Mouse (Mus musculus): ENCODE results near the gene Dnajc4. TPM values are rescaled to one million over a fixed set of nuclear protein-coding genes. Genes with fewer than 3 reads are reported as not detected.

The Dnajc4 gene
- polyA plus RNA-seq, 1 experiment: 15.8 TPM

DNA sequence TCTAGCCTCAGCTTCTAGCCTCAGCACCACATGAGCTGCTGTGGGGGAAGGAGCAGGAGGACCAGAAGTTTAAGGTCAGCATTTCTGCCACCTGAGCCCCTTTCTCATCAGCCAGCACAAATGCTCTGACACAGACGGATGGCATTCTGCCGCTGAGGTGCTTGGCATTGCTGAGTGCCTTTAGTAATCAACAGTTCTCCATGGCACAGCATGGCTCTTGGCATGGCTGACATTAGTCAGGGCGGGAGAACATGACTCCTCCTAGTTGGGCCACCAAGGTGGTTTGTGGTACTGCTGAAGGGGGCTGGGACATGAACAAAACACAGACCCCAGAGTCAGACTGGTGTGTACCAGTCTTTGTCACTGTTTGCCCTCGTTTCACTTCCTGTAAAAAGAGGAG lies 44.2 kb downstream of the Dnajc4 start:
- Histone ChIP-seq H3K36me3 (ENCODE audit: control insufficient read depth, insufficient read depth, low read length, poor library complexity, severe bottlenecking) (no peaks in the 10 kb centered on the region), H3K9me3 (replicated peaks; ENCODE audit: control insufficient read depth, insufficient read depth, low read length, poor library complexity, severe bottlenecking) (no peaks in the 10 kb centered on the region), H3K27me3 (ENCODE audit: control insufficient read depth, insufficient read depth, low read length, poor library complexity, severe bottlenecking) (no peaks in the 10 kb centered on the region), H3K4me1 (ENCODE audit: control insufficient read depth, insufficient read depth, low read length) (peaks cover 3% of the 10 kb centered on the region), H3K27ac (ENCODE audit: insufficient read depth, low read length) (peak overlapping the region; percentile 51), H3K9ac (ENCODE audit: low read depth, poor library complexity, severe bottlenecking) (0 out of 2 replicates have a peak overlapping the region, but pooled peaks have one; percentile 6), H3K4me3 (ENCODE audit: low read depth, low read length) (no peak overlapping the region)
- TF ChIP-seq EP300 (IDR thresholded peaks at IDR 0.05; ENCODE audit: insufficient read depth, low read depth, low read length) (no peak), POLR2A (IDR thresholded peaks at IDR 0.05; ENCODE audit: insufficient read depth, low read length) (no peak), CTCF (IDR thresholded peaks at IDR 0.05; ENCODE audit: low read depth, low read length) (no peak)

DNA sequence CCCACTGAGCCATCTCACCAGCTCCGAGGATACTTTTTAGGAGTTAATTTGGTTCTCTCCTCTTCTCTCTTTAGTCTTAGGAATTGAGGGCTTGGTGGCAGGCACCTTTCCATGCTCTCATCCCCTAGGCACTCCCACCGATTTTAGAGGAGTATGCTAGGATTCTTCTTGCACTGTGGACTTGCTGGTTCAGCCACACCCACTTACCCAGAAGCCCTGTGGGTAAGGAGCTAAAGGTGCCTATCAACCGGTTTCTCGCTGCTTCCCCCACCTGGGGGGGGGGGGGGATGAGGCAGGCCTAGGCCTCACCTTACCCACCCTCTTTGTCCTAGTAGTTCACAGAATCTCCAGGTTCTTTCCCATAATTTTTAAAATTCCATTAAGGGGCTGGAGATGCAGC lies 44.6 kb downstream of the Dnajc4 start:
- Histone ChIP-seq H3K4me1 (ENCODE audit: control insufficient read depth, insufficient read depth, low read length) (peaks cover 3% of the 10 kb centered on the region), H3K27me3 (ENCODE audit: control insufficient read depth, insufficient read depth, low read length, poor library complexity, severe bottlenecking) (no peaks in the 10 kb centered on the region), H3K9me3 (replicated peaks; ENCODE audit: control insufficient read depth, insufficient read depth, low read length, poor library complexity, severe bottlenecking) (no peaks in the 10 kb centered on the region), H3K9ac (ENCODE audit: low read depth, poor library complexity, severe bottlenecking) (0 out of 2 replicates have a peak overlapping the region, but pooled peaks have one; percentile 6), H3K27ac (ENCODE audit: insufficient read depth, low read length) (peak overlapping the region; percentile 51), H3K4me3 (ENCODE audit: low read depth, low read length) (no peak overlapping the region), H3K36me3 (ENCODE audit: control insufficient read depth, insufficient read depth, low read length, poor library complexity, severe bottlenecking) (no peaks in the 10 kb centered on the region)
- TF ChIP-seq POLR2A (IDR thresholded peaks at IDR 0.05; ENCODE audit: insufficient read depth, low read length): no peak
- 0 out of 2 replicates have a peak, but pooled peaks have one; percentile 5 for TF ChIP-seq EP300 (IDR thresholded peaks at IDR 0.05; ENCODE audit: insufficient read depth, low read depth, low read length)

DNA sequence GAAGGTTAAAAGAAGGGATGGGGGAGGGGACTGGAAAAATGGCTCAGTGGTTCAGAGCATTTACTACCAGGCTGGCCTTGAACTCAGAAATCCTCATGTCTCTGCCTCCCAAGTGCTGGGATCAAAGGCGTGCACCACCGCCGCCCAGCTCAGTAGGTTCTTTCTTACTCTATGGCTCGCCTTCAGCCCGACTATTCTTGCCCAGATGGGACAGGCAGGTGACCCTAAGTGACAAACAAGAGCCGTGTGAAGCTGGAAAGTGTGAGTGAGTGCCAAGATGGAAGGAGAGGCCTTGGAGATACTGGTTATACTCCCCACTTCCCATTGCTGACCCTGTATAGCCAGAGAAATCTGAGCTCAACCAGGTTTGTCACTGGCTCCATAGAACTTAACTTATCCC lies 48.7 kb downstream of the Dnajc4 start:
- no peak for TF ChIP-seq POLR2A (IDR thresholded peaks at IDR 0.05; ENCODE audit: insufficient read depth, low read length)
- TF ChIP-seq EP300 (IDR thresholded peaks at IDR 0.05; ENCODE audit: insufficient read depth, low read depth, low read length): no peak
- no peak for TF ChIP-seq CTCF (IDR thresholded peaks at IDR 0.05; ENCODE audit: low read depth, low read length)
- Histone ChIP-seq H3K36me3 (ENCODE audit: control insufficient read depth, insufficient read depth, low read length, poor library complexity, severe bottlenecking) (no peaks in the 10 kb centered on the region), H3K4me3 (ENCODE audit: low read depth, low read length) (no peak overlapping the region), H3K27ac (ENCODE audit: insufficient read depth, low read length) (no peak overlapping the region), H3K9me3 (replicated peaks; ENCODE audit: control insufficient read depth, insufficient read depth, low read length, poor library complexity, severe bottlenecking) (no peaks in the 10 kb centered on the region), H3K9ac (ENCODE audit: low read depth, poor library complexity, severe bottlenecking) (no peak overlapping the region), H3K4me1 (ENCODE audit: control insufficient read depth, insufficient read depth, low read length) (peaks cover 3% of the 10 kb centered on the region), H3K27me3 (ENCODE audit: control insufficient read depth, insufficient read depth, low read length, poor library complexity, severe bottlenecking) (no peaks in the 10 kb centered on the region)

DNA sequence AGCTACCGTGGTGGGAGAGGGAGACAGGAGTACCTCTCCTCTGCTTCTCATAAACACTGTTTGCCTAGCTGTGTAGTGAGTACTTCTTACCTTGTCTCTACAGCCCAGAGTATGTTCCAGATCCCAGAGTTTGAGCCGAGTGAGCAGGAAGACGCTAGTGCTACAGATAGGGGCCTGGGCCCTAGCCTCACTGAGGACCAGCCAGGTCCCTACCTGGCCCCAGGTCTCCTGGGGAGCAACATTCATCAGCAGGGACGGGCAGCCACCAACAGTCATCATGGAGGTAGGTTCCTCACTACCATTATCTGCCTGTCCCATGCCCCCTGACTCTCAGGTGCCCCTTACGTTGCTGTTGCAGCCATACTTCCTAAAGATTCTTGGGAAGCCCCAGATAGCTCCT lies 49.6 kb downstream of the Dnajc4 start:
- TF ChIP-seq POLR2A (IDR thresholded peaks at IDR 0.05; ENCODE audit: insufficient read depth, low read length) (no peak), CTCF (IDR thresholded peaks at IDR 0.05; ENCODE audit: low read depth, low read length) (no peak), EP300 (IDR thresholded peaks at IDR 0.05; ENCODE audit: insufficient read depth, low read depth, low read length) (no peak)
- Histone ChIP-seq H3K4me3 (ENCODE audit: low read depth, low read length) (peak overlapping the region; percentile 62), H3K27me3 (ENCODE audit: control insufficient read depth, insufficient read depth, low read length, poor library complexity, severe bottlenecking) (no peaks in the 10 kb centered on the region), H3K4me1 (ENCODE audit: control insufficient read depth, insufficient read depth, low read length) (no peaks in the 10 kb centered on the region), H3K9me3 (replicated peaks; ENCODE audit: control insufficient read depth, insufficient read depth, low read length, poor library complexity, severe bottlenecking) (no peaks in the 10 kb centered on the region), H3K9ac (ENCODE audit: low read depth, poor library complexity, severe bottlenecking) (peak overlapping the region; percentile 86), H3K36me3 (ENCODE audit: control insufficient read depth, insufficient read depth, low read length, poor library complexity, severe bottlenecking) (no peaks in the 10 kb centered on the region), H3K27ac (ENCODE audit: insufficient read depth, low read length) (no peak overlapping the region)

DNA sequence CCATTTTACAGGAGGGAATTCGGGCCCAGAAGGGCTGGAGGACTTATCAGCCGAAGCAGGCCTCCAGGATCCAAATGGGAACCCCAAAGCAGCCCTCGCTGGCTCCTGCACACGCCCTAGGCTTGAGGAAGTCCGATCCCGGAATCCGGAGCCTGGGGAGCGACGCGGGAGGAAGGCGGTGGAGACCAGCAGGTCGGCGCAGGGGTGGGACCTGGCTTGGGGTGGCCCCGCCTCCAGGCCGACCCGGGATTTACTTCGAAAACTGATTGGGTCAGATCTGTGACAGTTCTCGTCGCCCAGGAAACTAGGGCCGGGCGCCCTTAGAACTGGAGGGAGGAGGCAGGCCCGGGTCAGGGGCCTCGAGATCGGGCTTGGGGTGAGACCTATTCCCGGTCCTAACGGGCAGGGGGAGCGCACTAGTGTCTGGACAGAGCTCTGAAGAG lies 50.1 kb downstream of the Dnajc4 start, which contains the start of gene Gpr137:
Gene Gpr137, minus strand, starts transcription at position 232 of the 443 bp plus-strand sequence.
- Histone ChIP-seq H3K36me3 (ENCODE audit: control insufficient read depth, insufficient read depth, low read length, poor library complexity, severe bottlenecking) (no peaks in the 10 kb centered on the region), H3K4me3 (ENCODE audit: low read depth, low read length) (peak within 1 kb of the TSS; percentile 96), H3K4me1 (ENCODE audit: control insufficient read depth, insufficient read depth, low read length) (no peaks in the 10 kb centered on the region), H3K27ac (ENCODE audit: insufficient read depth, low read length) (peak within 1 kb of the TSS; percentile 60), H3K9ac (ENCODE audit: low read depth, poor library complexity, severe bottlenecking) (peak within 1 kb of the TSS; percentile 86), H3K9me3 (replicated peaks; ENCODE audit: control insufficient read depth, insufficient read depth, low read length, poor library complexity, severe bottlenecking) (no peaks in the 10 kb centered on the region), H3K27me3 (ENCODE audit: control insufficient read depth, insufficient read depth, low read length, poor library complexity, severe bottlenecking) (no peaks in the 10 kb centered on the region)
- TF ChIP-seq POLR2A (IDR thresholded peaks at IDR 0.05; ENCODE audit: insufficient read depth, low read length): peak; percentile 66
- no peak for TF ChIP-seq EP300 (IDR thresholded peaks at IDR 0.05; ENCODE audit: insufficient read depth, low read depth, low read length)

DNA sequence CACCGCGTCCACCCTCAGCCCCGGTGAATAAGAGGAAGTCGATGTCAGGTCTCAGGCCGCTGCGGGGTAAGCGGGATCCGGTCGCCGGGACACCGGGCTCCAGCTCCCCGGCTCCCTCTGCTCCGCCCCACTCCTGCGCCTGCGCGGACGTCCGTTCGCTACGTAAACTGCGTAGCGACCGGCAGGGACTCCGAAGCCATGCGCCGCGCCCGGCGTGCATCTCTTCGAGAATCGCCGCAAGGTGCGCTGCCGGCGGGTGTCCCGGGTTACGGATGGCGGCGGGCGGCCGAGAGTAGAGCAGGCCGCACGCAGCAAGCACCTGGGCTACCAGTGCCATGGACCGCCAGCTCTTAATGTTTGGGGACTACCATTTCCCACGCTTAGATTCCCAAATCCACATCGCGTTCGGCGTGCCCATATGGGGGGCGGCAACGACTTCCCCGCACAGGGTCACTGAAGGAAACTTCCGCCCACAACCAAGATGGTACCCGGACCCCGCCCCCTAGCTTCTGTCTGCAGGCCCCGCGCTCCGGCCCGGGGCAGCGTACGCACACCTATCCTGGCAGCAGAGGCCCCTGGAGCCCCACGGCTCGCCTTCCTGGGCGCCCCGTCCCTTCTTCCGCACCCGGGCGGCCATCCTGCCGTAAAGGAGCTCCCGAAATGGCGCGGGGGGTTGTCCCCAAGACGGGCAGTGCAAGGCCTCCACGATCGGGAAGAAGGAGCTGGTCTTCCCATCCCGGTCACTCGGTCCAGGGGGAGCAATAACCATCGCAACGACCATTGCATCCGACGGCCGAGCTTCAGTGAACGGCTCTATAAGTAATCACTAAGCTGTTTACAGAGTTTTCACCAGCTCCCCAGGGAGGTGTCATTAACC lies 50.8 kb downstream of the Dnajc4 start, which contains the start of gene Bad:
Gene Bad, plus strand, starts transcription at position 490 of the 877 bp plus-strand sequence.
- no peaks in the 10 kb centered on the region for H3K27me3 ChIP-seq (ENCODE audit: control insufficient read depth, insufficient read depth, low read length, poor library complexity, severe bottlenecking)
- no peak for TF ChIP-seq CTCF (IDR thresholded peaks at IDR 0.05; ENCODE audit: low read depth, low read length)
- no peak for TF ChIP-seq POLR2A (IDR thresholded peaks at IDR 0.05; ENCODE audit: insufficient read depth, low read length)
- TF ChIP-seq EP300 (IDR thresholded peaks at IDR 0.05; ENCODE audit: insufficient read depth, low read depth, low read length): no peak

More for the DNA sequence above, 50.8 kb downstream of the Dnajc4 start, which contains the start of gene Bad:
- Histone ChIP-seq H3K9ac (ENCODE audit: low read depth, poor library complexity, severe bottlenecking) (peak within 1 kb of the TSS; percentile 86), H3K4me1 (ENCODE audit: control insufficient read depth, insufficient read depth, low read length) (no peaks in the 10 kb centered on the region), H3K4me3 (ENCODE audit: low read depth, low read length) (peak within 1 kb of the TSS; percentile 96), H3K27ac (ENCODE audit: insufficient read depth, low read length) (peak within 1 kb of the TSS; percentile 60), H3K36me3 (ENCODE audit: control insufficient read depth, insufficient read depth, low read length, poor library complexity, severe bottlenecking) (no peaks in the 10 kb centered on the region), H3K9me3 (replicated peaks; ENCODE audit: control insufficient read depth, insufficient read depth, low read length, poor library complexity, severe bottlenecking) (no peaks in the 10 kb centered on the region)
